Mouse (Mus musculus): ENCODE measurements around the gene Rap1b.

Rap1b gene

GRCm38 (mm10) chr10:117858241-117858640 is 12.4 kb upstream of the Rap1b start:
- DNase-seq (ENCODE audit: low spot score): no peak

GRCm38 (mm10) chr10:117856001-117856720 is 10.3 kb upstream of the Rap1b start:
- DNase-seq (ENCODE audit: low spot score): no peak

GRCm38 (mm10) chr10:117852648-117853192 is 6.9 kb upstream of the Rap1b start:
- DNase-seq (ENCODE audit: low spot score): no peak

GRCm38 (mm10) chr10:117848981-117849380 is 3.1 kb upstream of the Rap1b start:
- no peak for DNase-seq (ENCODE audit: low spot score)

- no peak for DNase-seq (ENCODE audit: low spot score)
These were observed 961 bp upstream of the Rap1b start for GRCm38 (mm10) chr10:117846796-117847195.

- no peak for DNase-seq (ENCODE audit: low spot score)
These were observed 411 bp upstream of the Rap1b start for GRCm38 (mm10) chr10:117846260-117846632.

GRCm38 (mm10) chr10:117844782-117845596 is 846 bp downstream of the Rap1b start:
- peak; percentile 53 for DNase-seq (ENCODE audit: low spot score)

- no peak for DNase-seq (ENCODE audit: low spot score)
These were observed 1.6 kb downstream of the Rap1b start for GRCm38 (mm10) chr10:117844279-117844678.

- DNase-seq (ENCODE audit: low spot score): no peak
These were observed 2.1 kb downstream of the Rap1b start for GRCm38 (mm10) chr10:117843690-117844089.

- DNase-seq (ENCODE audit: low spot score): no peak
These were observed 4.1 kb downstream of the Rap1b start for GRCm38 (mm10) chr10:117841765-117842164.

GRCm38 (mm10) chr10:117840431-117840995 is 5.3 kb downstream of the Rap1b start:
- DNase-seq (ENCODE audit: low spot score): no peak

GRCm38 (mm10) chr10:117839737-117840136 is 6.1 kb downstream of the Rap1b start:
- no peak for DNase-seq (ENCODE audit: low spot score)

- DNase-seq (ENCODE audit: low spot score): no peak
These were observed 6.9 kb downstream of the Rap1b start for GRCm38 (mm10) chr10:117838924-117839323.

- DNase-seq (ENCODE audit: low spot score): no peak
These were observed 9.5 kb downstream of the Rap1b start for GRCm38 (mm10) chr10:117836354-117836753.

- DNase-seq (ENCODE audit: low spot score): no peak
These were observed 10.4 kb downstream of the Rap1b start for GRCm38 (mm10) chr10:117835453-117835852.

- DNase-seq (ENCODE audit: low spot score): no peak
These were observed 15.0 kb downstream of the Rap1b start for GRCm38 (mm10) chr10:117830797-117831196.

- DNase-seq (ENCODE audit: low spot score): no peak
These were observed 16.2 kb downstream of the Rap1b start for GRCm38 (mm10) chr10:117829472-117830155.

- no peak for DNase-seq (ENCODE audit: low spot score)
These were observed 16.8 kb downstream of the Rap1b start for GRCm38 (mm10) chr10:117829022-117829421.

GRCm38 (mm10) chr10:117828536-117828935 is 17.3 kb downstream of the Rap1b start:
- DNase-seq (ENCODE audit: low spot score): no peak

GRCm38 (mm10) chr10:117824647-117825046 is 21.2 kb downstream of the Rap1b start:
- no peak for DNase-seq (ENCODE audit: low spot score)

GRCm38 (mm10) chr10:117824139-117824538 is 21.7 kb downstream of the Rap1b start:
- no peak for DNase-seq (ENCODE audit: low spot score)

- no peak for DNase-seq (ENCODE audit: low spot score)
These were observed 22.5 kb downstream of the Rap1b start for GRCm38 (mm10) chr10:117823321-117823720.
